Mouse (Mus musculus): ENCODE measurements around the gene Cnn3. TPM values are rescaled to one million over a fixed set of nuclear protein-coding genes. Genes with fewer than 3 reads are reported as not detected.

Cnn3 gene
- polyA plus RNA-seq, 1 experiment from 2014 or later = 455 TPM

DNA sequence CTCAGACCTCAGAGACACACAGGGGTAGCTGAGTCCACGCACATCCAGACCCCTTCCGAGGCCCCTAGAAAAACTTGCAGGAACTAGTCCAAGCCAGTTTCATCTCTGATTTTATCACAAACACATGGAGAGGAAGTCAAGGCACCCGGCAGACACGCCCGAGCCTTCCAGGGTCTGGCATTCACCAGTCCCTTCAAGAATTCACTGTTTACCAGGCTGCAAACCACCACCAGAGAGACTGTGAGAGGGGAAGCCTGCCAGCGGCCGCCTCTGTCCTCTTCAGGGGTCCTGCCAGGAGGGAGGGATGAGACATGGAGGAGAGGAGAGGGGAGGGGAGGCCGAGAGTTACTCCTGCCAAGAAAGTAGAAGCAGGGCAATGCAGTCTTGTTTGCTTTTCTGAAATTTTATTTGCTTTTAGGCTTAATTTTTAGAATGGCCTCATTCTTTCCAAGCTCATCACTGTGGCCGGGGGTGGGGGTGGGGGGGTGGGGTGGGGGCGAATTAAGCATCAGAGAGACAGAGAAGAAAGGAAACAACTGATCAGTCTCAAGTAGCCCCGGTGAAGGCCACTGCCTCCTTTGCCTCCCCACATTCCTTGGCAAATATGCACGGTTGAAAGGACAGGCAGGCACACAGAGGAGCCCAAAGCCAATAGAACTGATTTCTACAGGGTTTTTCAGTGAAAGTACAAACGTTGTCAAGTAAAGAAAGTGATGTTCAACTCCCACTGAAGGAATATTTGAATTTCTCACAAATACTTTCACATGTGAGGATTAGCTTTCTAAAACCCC lies 43.1 kb downstream of the Cnn3 start:
- H3K27me3 ChIP-seq (replicated peaks) = no peaks in the 10 kb centered on the region
- no peaks in the 10 kb centered on the region for H3K9me3 ChIP-seq (replicated peaks)
- peak; percentile 42; the same call in 1 of the 2 replicates for ATAC-seq (ENCODE audit: insufficient number of reproducible peaks, low FRiP score)
- no peaks in the 10 kb centered on the region for H3K36me3 ChIP-seq
- 5% methylated on average over 13 of the region's 13 CpGs for WGBS
- H3K9ac ChIP-seq = peak overlapping the region; percentile 24; the same call in 1 of the 2 replicates
- H3K27ac ChIP-seq (ENCODE audit: poor library complexity, severe bottlenecking) = no peak overlapping the region
- H3K4me2 ChIP-seq = peak overlapping the region; percentile 42
- H3K4me1 ChIP-seq (replicated peaks) = peaks cover 12% of the 10 kb centered on the region
- no peak overlapping the region for H3K4me3 ChIP-seq

- WGBS = 63% methylated on average over 11 of the region's 11 CpGs
- H3K4me1 ChIP-seq (replicated peaks) = peaks cover 12% of the 10 kb centered on the region
Observed at GRCm38 (mm10) chr3:121471703-121472102, 45.4 kb downstream of the Cnn3 start.

DNA sequence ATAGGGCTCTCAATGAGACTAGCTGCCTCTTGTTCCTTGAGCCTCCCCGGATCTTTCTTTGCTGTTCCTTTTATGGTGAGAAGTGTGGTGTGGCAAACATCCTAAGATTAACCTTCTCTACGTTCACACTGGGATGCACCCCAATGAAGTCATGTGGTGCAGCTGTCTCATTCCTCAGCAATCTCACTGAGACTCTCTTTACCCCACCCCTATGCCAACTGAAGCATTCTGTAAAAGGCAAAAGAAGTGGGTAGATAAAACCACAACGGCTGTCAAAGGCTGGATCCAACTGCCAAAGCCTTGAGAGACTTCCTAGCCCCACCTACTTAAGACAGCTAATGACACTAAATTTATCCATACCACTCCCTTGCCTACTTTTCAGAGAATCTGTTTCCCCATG lies 48.4 kb downstream of the Cnn3 start:
- no peaks in the 10 kb centered on the region for H3K9me3 ChIP-seq (replicated peaks)
- 44% methylated on average over 3 of the region's 3 CpGs for WGBS
- no peak for ATAC-seq (ENCODE audit: insufficient number of reproducible peaks, low FRiP score)
- H3K4me1 ChIP-seq (replicated peaks) = 0 out of 2 replicates have a peak, but pooled peaks cover 3% of the 10 kb centered on the region
- H3K4me2 ChIP-seq = no peak overlapping the region
- H3K27ac ChIP-seq (ENCODE audit: poor library complexity, severe bottlenecking) = no peak overlapping the region
- no peak overlapping the region for H3K4me3 ChIP-seq
- H3K9ac ChIP-seq = no peak overlapping the region
- no peaks in the 10 kb centered on the region for H3K36me3 ChIP-seq
- H3K27me3 ChIP-seq (replicated peaks) = 0 out of 2 replicates have a peak, but pooled peaks cover 6% of the 10 kb centered on the region

More at GRCm38 (mm10) chr3:121471703-121472102, 45.4 kb downstream of the Cnn3 start:
- no peaks in the 10 kb centered on the region for H3K36me3 ChIP-seq
- no peak overlapping the region for H3K9ac ChIP-seq
- H3K4me3 ChIP-seq = no peak overlapping the region
- H3K27me3 ChIP-seq (replicated peaks) = no peaks in the 10 kb centered on the region
- no peak for ATAC-seq (ENCODE audit: insufficient number of reproducible peaks, low FRiP score)
- no peak overlapping the region for H3K4me2 ChIP-seq
- no peak overlapping the region for H3K27ac ChIP-seq (ENCODE audit: poor library complexity, severe bottlenecking)
- H3K9me3 ChIP-seq (replicated peaks) = no peaks in the 10 kb centered on the region

DNA sequence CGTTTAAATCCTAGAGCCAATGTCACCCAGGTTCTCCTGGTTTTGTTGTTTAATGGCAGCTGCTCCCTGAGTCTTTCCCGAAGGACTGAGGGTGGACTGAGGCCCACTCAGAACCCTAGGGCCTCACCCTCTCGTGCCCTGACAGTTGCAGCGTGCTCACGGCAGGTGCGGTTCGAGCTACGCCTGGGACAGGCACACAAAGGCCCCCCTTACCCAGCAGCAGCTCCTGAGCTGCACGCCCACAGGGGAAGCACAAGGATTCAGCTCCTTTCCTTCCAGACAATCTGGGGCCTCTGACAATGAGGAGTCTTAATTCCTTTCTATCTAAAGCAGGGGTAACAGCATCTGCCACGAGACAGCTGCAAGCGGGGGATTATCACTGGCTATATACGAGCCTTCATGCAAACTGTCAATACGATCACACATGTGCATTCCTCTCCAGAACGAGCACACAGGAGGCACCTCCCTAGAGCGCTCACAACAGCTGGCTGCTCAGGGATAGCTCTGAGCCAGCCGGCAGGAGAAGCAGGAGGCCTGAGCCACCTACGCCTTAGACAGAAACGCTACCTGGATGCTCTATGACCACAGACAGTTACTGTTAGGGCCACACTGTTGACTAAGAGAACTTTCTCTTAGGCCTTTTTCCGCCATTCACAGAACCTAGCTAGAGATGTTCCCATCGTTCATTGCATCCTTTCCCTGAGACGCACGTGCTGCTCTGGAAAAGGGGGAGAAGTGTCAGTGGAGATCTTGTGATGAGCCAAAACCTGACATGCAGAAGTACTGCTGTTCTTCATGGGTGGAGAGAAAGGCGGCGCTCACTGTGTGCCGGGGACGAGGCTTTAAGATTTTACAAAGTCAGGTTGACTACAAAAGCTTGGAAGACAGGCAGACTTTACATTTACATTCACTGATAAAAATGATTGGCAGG lies 54.0 kb downstream of the Cnn3 start:
- Histone ChIP-seq H3K27me3 (replicated peaks) (peaks cover 6% of the 10 kb centered on the region; the same call in 1 of the 2 replicates), H3K4me2 (no peak overlapping the region), H3K36me3 (no peaks in the 10 kb centered on the region), H3K9ac (no peak overlapping the region), H3K4me1 (replicated peaks) (peaks cover 34% of the 10 kb centered on the region), H3K9me3 (replicated peaks) (no peaks in the 10 kb centered on the region), H3K4me3 (no peak overlapping the region), H3K27ac (ENCODE audit: poor library complexity, severe bottlenecking) (no peak overlapping the region)
- WGBS = 56% methylated on average over 26 of the region's 26 CpGs
- ATAC-seq (ENCODE audit: insufficient number of reproducible peaks, low FRiP score) = no peak

DNA sequence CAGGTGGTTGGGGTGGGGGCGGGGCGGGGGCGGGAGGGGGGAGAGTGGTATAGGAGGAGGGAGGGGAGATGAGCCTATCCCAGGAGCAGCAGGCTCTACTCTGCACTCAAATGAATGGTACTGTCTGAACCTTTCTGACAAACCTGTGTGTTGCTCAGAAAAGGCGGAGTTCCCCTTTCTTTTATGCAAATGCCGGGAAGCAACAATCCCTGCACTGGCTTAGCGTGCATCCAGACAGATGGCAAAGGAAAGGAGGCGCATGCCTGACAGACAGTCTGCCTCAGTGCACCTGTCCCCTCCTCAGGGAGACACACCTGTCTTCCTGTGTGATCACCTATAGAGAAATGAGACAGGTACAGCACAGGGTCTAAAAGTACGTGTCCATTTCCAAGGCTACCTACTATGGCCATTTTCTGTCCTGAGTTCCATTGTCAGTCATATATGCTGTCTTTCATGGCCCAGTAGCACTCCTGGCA lies 54.7 kb downstream of the Cnn3 start:
- Histone ChIP-seq H3K27ac (ENCODE audit: poor library complexity, severe bottlenecking) (no peak overlapping the region), H3K4me2 (no peak overlapping the region), H3K4me1 (replicated peaks) (peaks cover 34% of the 10 kb centered on the region), H3K9me3 (replicated peaks) (no peaks in the 10 kb centered on the region), H3K4me3 (no peak overlapping the region), H3K36me3 (no peaks in the 10 kb centered on the region), H3K9ac (no peak overlapping the region), H3K27me3 (replicated peaks) (peaks cover 6% of the 10 kb centered on the region; the same call in 1 of the 2 replicates)
- no peak for ATAC-seq (ENCODE audit: insufficient number of reproducible peaks, low FRiP score)
- WGBS = 65% methylated on average over 8 of the region's 8 CpGs

- H3K27ac ChIP-seq (ENCODE audit: poor library complexity, severe bottlenecking) = no peak overlapping the region
- WGBS = 27% methylated on average over 6 of the region's 6 CpGs
- H3K27me3 ChIP-seq (replicated peaks) = peaks cover 6% of the 10 kb centered on the region; the same call in 1 of the 2 replicates
- H3K4me1 ChIP-seq (replicated peaks) = peaks cover 34% of the 10 kb centered on the region
- no peaks in the 10 kb centered on the region for H3K36me3 ChIP-seq
- no peak for ATAC-seq (ENCODE audit: insufficient number of reproducible peaks, low FRiP score)
- no peak overlapping the region for H3K9ac ChIP-seq
- H3K9me3 ChIP-seq (replicated peaks) = no peaks in the 10 kb centered on the region
- H3K4me2 ChIP-seq = no peak overlapping the region
- H3K4me3 ChIP-seq = no peak overlapping the region
Observed at GRCm38 (mm10) chr3:121481564-121481963, 55.3 kb downstream of the Cnn3 start.

DNA sequence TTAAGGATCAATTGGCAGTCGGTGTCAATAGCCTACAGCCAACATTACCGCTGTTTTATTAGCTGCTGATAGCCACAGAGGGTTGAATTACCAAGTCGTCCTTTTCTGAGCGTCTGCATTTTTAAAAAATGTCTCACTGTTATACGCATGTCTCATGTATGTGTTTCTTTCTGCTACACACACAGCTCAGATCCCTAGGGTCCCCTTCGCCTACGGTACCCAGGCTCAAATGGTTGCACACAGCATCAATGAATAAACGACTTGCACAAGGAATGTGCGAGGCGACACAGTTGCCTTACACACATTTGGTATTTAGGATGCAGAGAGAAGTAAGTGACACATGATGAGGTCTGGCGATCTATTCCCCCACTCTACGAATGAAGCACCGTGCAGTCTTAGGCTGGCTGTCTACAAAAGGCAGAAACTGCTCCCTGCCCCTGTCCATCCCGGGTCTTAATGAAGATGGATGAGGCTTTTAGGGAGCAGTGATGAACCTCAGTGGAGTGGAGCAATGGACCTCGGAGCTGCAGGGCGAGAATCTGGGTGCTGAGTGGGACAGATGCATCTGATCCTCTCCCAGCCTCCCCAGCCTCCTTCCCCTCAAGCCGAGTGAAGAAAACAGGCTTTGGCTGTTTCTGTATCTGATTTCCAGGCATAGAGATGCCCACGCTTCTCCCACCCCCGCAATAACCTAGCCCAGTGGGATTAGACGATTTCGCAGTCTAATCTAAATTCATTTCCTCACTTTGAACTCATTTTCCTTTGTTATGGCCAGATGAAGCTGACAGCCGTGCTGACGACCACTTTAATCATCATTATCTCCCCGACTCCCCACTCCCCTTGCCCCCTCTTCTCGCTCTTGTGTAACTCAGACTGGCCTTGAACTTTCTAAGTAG lies 57.2 kb downstream of the Cnn3 start:
- Histone ChIP-seq H3K9ac (no peak overlapping the region), H3K4me1 (replicated peaks) (peaks cover 31% of the 10 kb centered on the region), H3K9me3 (replicated peaks) (no peaks in the 10 kb centered on the region), H3K4me3 (no peak overlapping the region), H3K27ac (ENCODE audit: poor library complexity, severe bottlenecking) (no peak overlapping the region), H3K36me3 (no peaks in the 10 kb centered on the region), H3K4me2 (no peak overlapping the region), H3K27me3 (replicated peaks) (peaks cover 6% of the 10 kb centered on the region; the same call in 1 of the 2 replicates)
- ATAC-seq (ENCODE audit: insufficient number of reproducible peaks, low FRiP score) = no peak
- WGBS = 57% methylated on average over 25 of the region's 25 CpGs

DNA sequence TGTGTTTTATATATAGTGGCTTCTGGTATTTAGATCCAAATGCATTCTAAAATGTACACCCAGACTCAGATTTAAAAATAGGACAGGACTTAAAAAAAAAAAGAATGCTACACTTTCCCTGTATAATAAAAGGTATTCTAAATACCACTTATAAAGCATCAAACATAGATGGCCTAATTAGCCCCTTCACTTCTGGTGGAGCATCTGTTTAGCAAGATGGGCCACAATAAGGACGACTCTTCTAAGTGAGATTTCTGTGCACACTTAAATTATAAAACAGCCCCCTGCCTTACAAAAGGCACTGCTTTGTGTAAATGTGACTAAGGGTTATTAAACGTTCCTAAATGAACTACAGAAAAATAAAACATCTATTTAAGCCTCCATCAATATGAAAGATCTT lies 58.9 kb downstream of the Cnn3 start:
- WGBS = 60% methylated on average over 2 of the region's 2 CpGs
- Histone ChIP-seq H3K4me3 (no peak overlapping the region), H3K4me1 (replicated peaks) (peaks cover 40% of the 10 kb centered on the region), H3K36me3 (no peaks in the 10 kb centered on the region), H3K4me2 (no peak overlapping the region), H3K9me3 (replicated peaks) (no peaks in the 10 kb centered on the region), H3K9ac (no peak overlapping the region), H3K27ac (ENCODE audit: poor library complexity, severe bottlenecking) (no peak overlapping the region), H3K27me3 (replicated peaks) (no peaks in the 10 kb centered on the region; the same call in 1 of the 2 replicates)
- ATAC-seq (ENCODE audit: insufficient number of reproducible peaks, low FRiP score) = no peak

DNA sequence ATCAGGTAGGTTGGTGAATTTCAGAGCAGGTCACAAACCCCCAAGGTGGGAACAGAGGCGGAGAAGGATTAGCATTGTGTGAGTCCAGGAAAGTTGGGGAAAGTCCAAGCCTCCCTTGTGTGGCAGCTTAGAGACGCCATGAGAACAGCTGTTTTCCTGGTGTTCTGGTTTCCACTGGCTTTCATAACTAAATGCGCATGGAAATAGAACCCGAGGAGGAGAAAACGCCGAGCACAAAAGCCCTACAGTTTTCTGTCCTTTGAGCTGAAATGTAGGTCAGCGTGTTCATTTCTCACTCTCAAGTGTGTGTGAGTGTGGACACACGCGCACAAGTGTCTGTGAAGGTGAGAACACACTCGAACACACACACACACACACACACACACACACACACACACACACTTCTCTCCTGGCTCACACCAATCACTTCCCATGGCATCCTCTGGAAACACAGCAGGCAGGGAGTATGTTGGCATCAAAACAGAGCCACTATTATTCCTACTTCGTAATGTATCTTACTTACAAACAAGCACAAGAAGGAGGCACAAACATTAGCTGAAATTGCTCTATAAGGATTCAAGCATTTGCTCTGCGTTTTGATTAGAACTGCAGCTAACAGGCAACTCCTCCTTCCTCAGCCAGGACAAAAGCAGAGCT lies 63.3 kb downstream of the Cnn3 start:
- Histone ChIP-seq H3K27me3 (replicated peaks) (no peaks in the 10 kb centered on the region), H3K4me2 (no peak overlapping the region), H3K27ac (ENCODE audit: poor library complexity, severe bottlenecking) (peak overlapping the region; percentile 5; the same call in 1 of the 2 replicates), H3K9ac (no peak overlapping the region), H3K4me3 (no peak overlapping the region), H3K9me3 (replicated peaks) (no peaks in the 10 kb centered on the region), H3K4me1 (replicated peaks) (peaks cover 33% of the 10 kb centered on the region), H3K36me3 (no peaks in the 10 kb centered on the region)
- ATAC-seq (ENCODE audit: insufficient number of reproducible peaks, low FRiP score) = no peak
- WGBS = 72% methylated on average over 12 of the region's 12 CpGs

DNA sequence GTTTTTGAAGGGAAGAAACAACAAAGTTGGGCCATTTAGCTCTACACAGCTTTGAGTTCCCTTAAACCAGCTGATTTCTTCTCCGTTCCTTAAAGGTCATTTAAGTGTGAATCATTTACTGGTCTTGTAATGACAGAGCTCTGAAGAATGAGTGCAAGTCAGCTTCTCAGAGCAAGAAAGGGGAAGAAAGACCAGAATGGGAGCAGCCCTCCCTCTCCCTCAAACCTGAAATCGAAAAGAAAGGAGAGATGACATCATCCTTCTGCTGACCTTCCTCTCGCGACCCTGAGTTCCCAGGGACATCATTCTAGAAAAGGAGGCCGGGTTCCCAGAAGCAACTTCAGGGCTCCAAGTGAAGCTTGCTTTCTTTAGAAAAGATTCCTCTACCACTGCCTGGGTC lies 64.6 kb downstream of the Cnn3 start:
- peaks cover 29% of the 10 kb centered on the region for H3K4me1 ChIP-seq (replicated peaks)
- WGBS = 39% methylated on average over 5 of the region's 5 CpGs
- no peak for ATAC-seq (ENCODE audit: insufficient number of reproducible peaks, low FRiP score)

More for the DNA sequence above, 64.6 kb downstream of the Cnn3 start:
- Histone ChIP-seq H3K9me3 (replicated peaks) (peaks cover 3% of the 10 kb centered on the region; the same call in 1 of the 2 replicates), H3K4me2 (no peak overlapping the region), H3K36me3 (no peaks in the 10 kb centered on the region), H3K27me3 (replicated peaks) (no peaks in the 10 kb centered on the region), H3K9ac (0 out of 2 replicates have a peak overlapping the region, but pooled peaks have one; percentile 13), H3K4me3 (no peak overlapping the region), H3K27ac (ENCODE audit: poor library complexity, severe bottlenecking) (no peak overlapping the region; the same call in 1 of the 2 replicates)
